Comparison of ENCODE assay signal across 22 mouse cellular contexts in the genomic region with DNA sequence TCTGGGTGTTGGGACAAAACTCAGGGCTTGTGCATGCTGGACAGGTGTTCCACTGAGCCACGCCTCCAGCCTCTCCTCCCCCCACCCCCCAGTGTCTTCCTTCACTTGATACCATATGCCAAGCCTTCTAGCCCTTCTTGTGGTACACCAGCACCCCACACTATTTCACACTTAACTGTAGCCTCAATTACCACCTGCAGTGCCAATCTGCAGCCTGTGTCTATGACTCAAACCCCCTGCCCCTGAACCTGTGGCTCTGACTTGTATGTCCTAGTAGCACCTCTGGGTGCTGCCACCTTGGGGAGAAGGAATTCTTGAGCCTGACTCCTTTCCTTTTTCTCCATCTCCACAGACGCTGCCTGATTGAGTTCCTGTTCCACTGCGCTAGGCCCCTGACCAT. TPM values are rescaled to one million over a fixed set of nuclear protein-coding genes. Genes with fewer than 3 reads are reported as not detected.
"Had no signal": no experiment of that assay in that cellular context is flagged by ENCODE, and none has a peak within 500 bp of the region (broad histone marks: within the 10 kb centered on the region; RNA-seq: fewer than 3 reads in every experiment).

No protein-coding gene starts in this region.

- H3K9ac ChIP-seq: intestine, embryonic 15.5 days; kidney, embryonic 15.5 days; limb, embryonic 12.5 days; limb, embryonic 15.5 days; liver, embryonic 14.5 days; liver, postnatal 0 days; lung, embryonic 15.5 days; midbrain, embryonic 13.5 days; neural tube, embryonic 13.5 days; stomach, embryonic 15.5 days had no signal

- H3K4me1 ChIP-seq: intestine, embryonic 15.5 days; kidney, embryonic 15.5 days; limb, embryonic 12.5 days; limb, embryonic 15.5 days; lung, embryonic 15.5 days; midbrain, embryonic 10.5 days; midbrain, embryonic 13.5 days; neural tube, embryonic 13.5 days; stomach, embryonic 15.5 days had no signal

- H3K36me3 ChIP-seq: intestine, embryonic 15.5 days; kidney, embryonic 15.5 days; limb, embryonic 12.5 days; limb, embryonic 15.5 days; lung, embryonic 15.5 days; midbrain, embryonic 10.5 days; midbrain, embryonic 13.5 days; neural tube, embryonic 13.5 days; stomach, embryonic 15.5 days had no signal

- H3K4me3 ChIP-seq: intestine, embryonic 15.5 days; kidney, embryonic 15.5 days; limb, embryonic 12.5 days; limb, embryonic 15.5 days; lung, embryonic 15.5 days; megakaryocyte, embryonic 14.5 days; midbrain, embryonic 10.5 days; midbrain, embryonic 13.5 days; myocyte; neural tube, embryonic 13.5 days; stomach, embryonic 15.5 days had no signal

- DNase-seq: kidney, adult 11 months; kidney, adult 8-10 months; kidney, postnatal 10 days; kidney, postnatal 36 days; left cerebral cortex, postnatal 4 days; liver, postnatal 0 days; lung, postnatal 10 days; lung, postnatal 36 days; right cerebral cortex, postnatal 25 days; spleen, adult 18-20 months had no signal

- H3K27me3 ChIP-seq: intestine, embryonic 15.5 days; kidney, embryonic 15.5 days; limb, embryonic 15.5 days; lung, embryonic 15.5 days; midbrain, embryonic 13.5 days; neural tube, embryonic 13.5 days; stomach, embryonic 15.5 days had no signal

- H3K27ac ChIP-seq: intestine, embryonic 15.5 days; kidney, embryonic 15.5 days; limb, embryonic 12.5 days; limb, embryonic 15.5 days; liver, embryonic 14.5 days; lung, embryonic 15.5 days; midbrain, embryonic 10.5 days; midbrain, embryonic 13.5 days; neural tube, embryonic 13.5 days; stomach, embryonic 15.5 days had no signal

RNA-seq across cellular contexts. Expression of gene Sult1a1, which starts 35.7 kb away (rescaled TPM):
- polyA plus RNA-seq: midbrain, embryonic 10.5 days; myocyte had no signal
